Mouse (Mus musculus) neural tube, embryonic 14.5 days (tissue): ENCODE measurements around the gene Irf2. TPM values are rescaled to one million over a fixed set of nuclear protein-coding genes. Genes with fewer than 3 reads are reported as not detected.

Experiments
- ATAC-seq: fragments of 200-750 bp; cut with Nextera tagmentation; 2 replicates; pipeline ENCODE4 v1.8.0; 2017; ENCODE audit warnings: low read depth, mild to moderate bottlenecking, moderate TSS enrichment, moderate library complexity
- H3K27ac ChIP-seq: fragments of 300-500 bp; sonication (generic); 2 replicates; pipeline ENCODE4 v1.5.1; 2014; ENCODE audit warnings: low read depth, mild to moderate bottlenecking, control low read depth, low read length, moderate library complexity, mixed read lengths
- H3K27me3 ChIP-seq: fragments of 300-500 bp; sonication (generic); 2 replicates; pipeline ENCODE4 v1.6.1; 2014; ENCODE audit warnings: low read length; ENCODE audit not compliant: control insufficient read depth, insufficient read depth
- H3K36me3 ChIP-seq: fragments of 300-500 bp; sonication (generic); 2 replicates; pipeline ENCODE4 v1.6.1; 2014; ENCODE audit warnings: low read length, mixed read lengths; ENCODE audit not compliant: control insufficient read depth, insufficient read depth
- H3K4me1 ChIP-seq: fragments of 300-500 bp; sonication (generic); 2 replicates; pipeline ENCODE4 v1.6.1; 2014; ENCODE audit warnings: low read length; ENCODE audit not compliant: control insufficient read depth, insufficient read depth
- H3K4me2 ChIP-seq: fragments of 300-500 bp; sonication (generic); 2 replicates; pipeline ENCODE4 v1.6.1; 2014; ENCODE audit warnings: mild to moderate bottlenecking, low read depth, low read length, control low read depth
- H3K4me3 ChIP-seq: fragments of 300-500 bp; sonication (generic); 2 replicates; pipeline ENCODE4 v1.5.1; 2014; ENCODE audit warnings: low read depth, low read length, control low read depth, mixed read lengths
- H3K9ac ChIP-seq: fragments of 300-500 bp; sonication (generic); replicated peaks from 2 replicates; pipeline ENCODE4 v1.6.1; 2014; ENCODE audit warnings: low read depth, mild to moderate bottlenecking, control low read depth, low read length, mixed read lengths
- H3K9me3 ChIP-seq: fragments of 300-500 bp; sonication (generic); 2 replicates; pipeline ENCODE4 v1.6.1; 2016; ENCODE audit warnings: low read length; ENCODE audit not compliant: control insufficient read depth
- WGBS: fragments of 180-500 bp; shearing (Covaris S2); extraction: QIAGEN DNeasy Blood & Tissue Kit; methylation state at CpG from one replicate; pipeline ENCODE4 v1.1.7; 2014; 5-methylcytosine and 5-hydroxymethylcytosine counted together
- polyA plus RNA-seq: library from polyadenylated mRNA; unstranded; fragments of >200 nt; fragmentation: Nextera tagmentation; extraction: Ambion mirVana; gene quantifications from 2 replicates; pipeline ENCODE4 v1.2.1, GENCODE M21; 2014

The Irf2 gene
- polyA plus RNA-seq, 1 experiment from 2014 or later, result 10.6 TPM

- Histone ChIP-seq H3K9me3 (no peaks in the 10 kb centered on the region), H3K4me1 (no peaks in the 10 kb centered on the region), H3K27me3 (no peaks in the 10 kb centered on the region), H3K4me2 (no peak overlapping the region), H3K27ac (no peak overlapping the region), H3K36me3 (no peaks in the 10 kb centered on the region), H3K4me3 (no peak overlapping the region), H3K9ac (no peak overlapping the region)
- WGBS, result 74% methylated on average over 6 of the region's 6 CpGs
- no peak for ATAC-seq
These were observed 41.6 kb downstream of the Irf2 start for GRCm38 (mm10) chr8:46781067-46781657.

- Histone ChIP-seq H3K4me3 (no peak overlapping the region), H3K36me3 (no peaks in the 10 kb centered on the region), H3K9ac (no peak overlapping the region), H3K27ac (no peak overlapping the region), H3K27me3 (no peaks in the 10 kb centered on the region), H3K4me1 (no peaks in the 10 kb centered on the region), H3K9me3 (no peaks in the 10 kb centered on the region), H3K4me2 (no peak overlapping the region)
- 96% methylated on average over 5 of the region's 5 CpGs for WGBS
- no peak for ATAC-seq
These were observed 42.7 kb downstream of the Irf2 start for GRCm38 (mm10) chr8:46782254-46782653.

- Histone ChIP-seq H3K36me3 (no peaks in the 10 kb centered on the region), H3K4me2 (no peak overlapping the region), H3K27ac (no peak overlapping the region), H3K4me3 (no peak overlapping the region), H3K27me3 (no peaks in the 10 kb centered on the region), H3K4me1 (no peaks in the 10 kb centered on the region), H3K9ac (no peak overlapping the region), H3K9me3 (no peaks in the 10 kb centered on the region)
- WGBS, result 59% methylated on average over 2 of the region's 2 CpGs
- no peak for ATAC-seq
These were observed 45.5 kb downstream of the Irf2 start for GRCm38 (mm10) chr8:46785070-46785469.

GRCm38 (mm10) chr8:46785926-46786325 is 46.4 kb downstream of the Irf2 start:
- Histone ChIP-seq H3K4me3 (no peak overlapping the region), H3K9me3 (no peaks in the 10 kb centered on the region), H3K36me3 (no peaks in the 10 kb centered on the region), H3K27ac (no peak overlapping the region), H3K9ac (no peak overlapping the region), H3K4me1 (no peaks in the 10 kb centered on the region), H3K27me3 (no peaks in the 10 kb centered on the region), H3K4me2 (no peak overlapping the region)
- 90% methylated on average over 6 of the region's 6 CpGs for WGBS
- no peak for ATAC-seq

GRCm38 (mm10) chr8:46789091-46789881 is 49.8 kb downstream of the Irf2 start:
- no peak for ATAC-seq
- no peak overlapping the region for H3K4me3 ChIP-seq
- 91% methylated on average over 5 of the region's 5 CpGs for WGBS

GRCm38 (mm10) chr8:46791664-46792371 is 52.3 kb downstream of the Irf2 start:
- Histone ChIP-seq H3K4me3 (no peak overlapping the region), H3K9ac (no peak overlapping the region), H3K4me1 (no peaks in the 10 kb centered on the region), H3K27me3 (no peaks in the 10 kb centered on the region), H3K4me2 (no peak overlapping the region), H3K36me3 (no peaks in the 10 kb centered on the region), H3K9me3 (no peaks in the 10 kb centered on the region), H3K27ac (no peak overlapping the region)
- ATAC-seq, result no peak
- 89% methylated on average over 5 of the region's 5 CpGs for WGBS

More at GRCm38 (mm10) chr8:46789091-46789881, 49.8 kb downstream of the Irf2 start:
- H3K36me3 ChIP-seq, result no peaks in the 10 kb centered on the region
- no peaks in the 10 kb centered on the region for H3K9me3 ChIP-seq
- no peaks in the 10 kb centered on the region for H3K4me1 ChIP-seq
- no peak overlapping the region for H3K9ac ChIP-seq
- H3K27ac ChIP-seq, result no peak overlapping the region
- no peaks in the 10 kb centered on the region for H3K27me3 ChIP-seq
- no peak overlapping the region for H3K4me2 ChIP-seq

GRCm38 (mm10) chr8:46792653-46793052 is 53.1 kb downstream of the Irf2 start:
- Histone ChIP-seq H3K9me3 (no peaks in the 10 kb centered on the region), H3K4me2 (no peak overlapping the region), H3K27me3 (no peaks in the 10 kb centered on the region), H3K27ac (no peak overlapping the region), H3K4me3 (no peak overlapping the region), H3K9ac (no peak overlapping the region), H3K36me3 (no peaks in the 10 kb centered on the region), H3K4me1 (no peaks in the 10 kb centered on the region)
- 77% methylated on average over 2 of the region's 2 CpGs for WGBS
- ATAC-seq, result no peak

GRCm38 (mm10) chr8:46793248-46793647 is 53.7 kb downstream of the Irf2 start:
- H3K36me3 ChIP-seq, result no peaks in the 10 kb centered on the region
- H3K27me3 ChIP-seq, result no peaks in the 10 kb centered on the region
- no peaks in the 10 kb centered on the region for H3K4me1 ChIP-seq
- no peak overlapping the region for H3K27ac ChIP-seq
- H3K4me3 ChIP-seq, result no peak overlapping the region
- 95% methylated on average over 14 of the region's 14 CpGs for WGBS
- ATAC-seq, result no peak
- no peak overlapping the region for H3K4me2 ChIP-seq
- H3K9me3 ChIP-seq, result no peaks in the 10 kb centered on the region
- no peak overlapping the region for H3K9ac ChIP-seq

- no peak for ATAC-seq
- Histone ChIP-seq H3K27ac (no peak overlapping the region), H3K4me3 (no peak overlapping the region), H3K9me3 (no peaks in the 10 kb centered on the region), H3K4me1 (no peaks in the 10 kb centered on the region), H3K9ac (no peak overlapping the region), H3K4me2 (no peak overlapping the region), H3K36me3 (no peaks in the 10 kb centered on the region), H3K27me3 (no peaks in the 10 kb centered on the region)
- 81% methylated on average over 5 of the region's 5 CpGs for WGBS
These were observed 54.8 kb downstream of the Irf2 start for GRCm38 (mm10) chr8:46794317-46794716.
